Mouse (Mus musculus): ENCODE data around the gene Smpdl3a.
A peak's percentile ranks its signal among the peaks of the same experiment; 100 is the strongest.

Gene Smpdl3a

GRCm38 (mm10) chr10:57794018-57794417 is at the start of gene Smpdl3a:
Smpdl3a (plus strand) TSS chr10:57794335.
- DNase-seq = no peak

GRCm38 (mm10) chr10:57745452-57745851 is 48.7 kb upstream of the Smpdl3a start:
- no peak for DNase-seq

GRCm38 (mm10) chr10:57747127-57747526 is 47.0 kb upstream of the Smpdl3a start:
- DNase-seq = no peak

- no peak for DNase-seq
These were observed 40.8 kb upstream of the Smpdl3a start for GRCm38 (mm10) chr10:57753343-57753742.

- DNase-seq = no peak
These were observed 38.9 kb upstream of the Smpdl3a start for GRCm38 (mm10) chr10:57755201-57755736.

- no peak for DNase-seq
These were observed 35.1 kb upstream of the Smpdl3a start for GRCm38 (mm10) chr10:57758999-57759398.

- no peak for DNase-seq
These were observed 33.4 kb upstream of the Smpdl3a start for GRCm38 (mm10) chr10:57760694-57761093.

- no peak for DNase-seq
These were observed 31.1 kb upstream of the Smpdl3a start for GRCm38 (mm10) chr10:57763044-57763443.

GRCm38 (mm10) chr10:57783289-57784130 is 10.6 kb upstream of the Smpdl3a start:
- no peak for DNase-seq

GRCm38 (mm10) chr10:57784131-57784875 is 9.8 kb upstream of the Smpdl3a start:
- DNase-seq = peak; percentile 88

- DNase-seq = no peak
These were observed 9.3 kb upstream of the Smpdl3a start, which contains the start of gene Fabp7 for GRCm38 (mm10) chr10:57784876-57785150. Fabp7 (plus strand) TSS chr10:57784881.

- DNase-seq = no peak
These were observed 8.6 kb upstream of the Smpdl3a start for GRCm38 (mm10) chr10:57785552-57785951.

- no peak for DNase-seq
These were observed 1.2 kb upstream of the Smpdl3a start for GRCm38 (mm10) chr10:57792957-57793356.

- peak; percentile 70 for DNase-seq
These were observed 641 bp downstream of the Smpdl3a start for GRCm38 (mm10) chr10:57794491-57795461.

- DNase-seq = peak; percentile 9
These were observed 1.4 kb downstream of the Smpdl3a start for GRCm38 (mm10) chr10:57795542-57795941.

GRCm38 (mm10) chr10:57796057-57796456 is 1.9 kb downstream of the Smpdl3a start:
- DNase-seq = peak; percentile 42

GRCm38 (mm10) chr10:57799486-57799885 is 5.4 kb downstream of the Smpdl3a start:
- DNase-seq = no peak

- no peak for DNase-seq
These were observed 13.6 kb downstream of the Smpdl3a start for GRCm38 (mm10) chr10:57807754-57808153.

- no peak for DNase-seq
These were observed 18.2 kb downstream of the Smpdl3a start for GRCm38 (mm10) chr10:57812161-57812856.

- DNase-seq = no peak
These were observed 20.2 kb downstream of the Smpdl3a start for GRCm38 (mm10) chr10:57814295-57814694.

- DNase-seq = no peak
These were observed 21.7 kb downstream of the Smpdl3a start for GRCm38 (mm10) chr10:57815869-57816268.

- DNase-seq = no peak
These were observed 25.1 kb downstream of the Smpdl3a start for GRCm38 (mm10) chr10:57819209-57819608.
